Mouse (Mus musculus): Measurements from ENCODE around the gene Trcg1. TPM values are rescaled to one million over a fixed set of nuclear protein-coding genes. Genes with fewer than 3 reads are reported as not detected.

The Trcg1 gene
- polyA plus RNA-seq, 1 experiment from 2014 or later = not detected

- no peak overlapping the region for H3K9ac ChIP-seq (ENCODE audit: low read length)
- DNase-seq (ENCODE audit: low spot score) (no peak), ATAC-seq (replicated peaks; ENCODE audit: low FRiP score) (no peak)
- H3K4me1 ChIP-seq (replicated peaks; ENCODE audit: control insufficient read depth, insufficient read depth, low read length) = peaks cover 5% of the 10 kb centered on the region; the same call in 1 of the 2 replicates
- H3K27ac ChIP-seq (ENCODE audit: low read depth, low read length) = no peak overlapping the region
- H3K36me3 ChIP-seq (ENCODE audit: control insufficient read depth, insufficient read depth, low read length) = no peaks in the 10 kb centered on the region
- H3K4me2 ChIP-seq (ENCODE audit: low read depth, low read length, severe bottlenecking) = no peak overlapping the region
- no peaks in the 10 kb centered on the region for H3K27me3 ChIP-seq (ENCODE audit: control insufficient read depth, insufficient read depth, low read length)
- no peaks in the 10 kb centered on the region for H3K9me3 ChIP-seq (ENCODE audit: control insufficient read depth, low read length)
- 78% methylated on average over 3 of the region's 3 CpGs for WGBS
- no peak overlapping the region for H3K4me3 ChIP-seq (ENCODE audit: low read depth, low read length)
These were observed 46.3 kb downstream of the Trcg1 start for GRCm38 (mm10) chr9:57282686-57283085.

- Histone ChIP-seq H3K4me2 (ENCODE audit: low read depth, low read length, severe bottlenecking) (no peak overlapping the region), H3K27me3 (ENCODE audit: control insufficient read depth, insufficient read depth, low read length) (no peaks in the 10 kb centered on the region), H3K4me3 (ENCODE audit: low read depth, low read length) (no peak overlapping the region), H3K9me3 (ENCODE audit: control insufficient read depth, low read length) (no peaks in the 10 kb centered on the region), H3K27ac (ENCODE audit: low read depth, low read length) (no peak overlapping the region), H3K36me3 (ENCODE audit: control insufficient read depth, insufficient read depth, low read length) (no peaks in the 10 kb centered on the region), H3K4me1 (replicated peaks; ENCODE audit: control insufficient read depth, insufficient read depth, low read length) (peaks cover 5% of the 10 kb centered on the region; the same call in 1 of the 2 replicates), H3K9ac (ENCODE audit: low read length) (no peak overlapping the region)
- no peak for DNase-seq (ENCODE audit: low spot score)
- no peak for ATAC-seq (replicated peaks; ENCODE audit: low FRiP score)
- WGBS = 76% methylated on average over 4 of the region's 4 CpGs
These were observed 47.0 kb downstream of the Trcg1 start for GRCm38 (mm10) chr9:57283311-57283710.

- no peak for ATAC-seq (replicated peaks; ENCODE audit: low FRiP score)
- Histone ChIP-seq H3K4me1 (replicated peaks; ENCODE audit: control insufficient read depth, insufficient read depth, low read length) (no peaks in the 10 kb centered on the region), H3K27me3 (ENCODE audit: control insufficient read depth, insufficient read depth, low read length) (no peaks in the 10 kb centered on the region), H3K9me3 (ENCODE audit: control insufficient read depth, low read length) (no peaks in the 10 kb centered on the region), H3K4me2 (ENCODE audit: low read depth, low read length, severe bottlenecking) (no peak overlapping the region), H3K36me3 (ENCODE audit: control insufficient read depth, insufficient read depth, low read length) (no peaks in the 10 kb centered on the region), H3K9ac (ENCODE audit: low read length) (no peak overlapping the region), H3K27ac (ENCODE audit: low read depth, low read length) (no peak overlapping the region), H3K4me3 (ENCODE audit: low read depth, low read length) (no peak overlapping the region)
- 93% methylated on average over 6 of the region's 6 CpGs for WGBS
- DNase-seq (ENCODE audit: low spot score) = no peak
These were observed 50.8 kb downstream of the Trcg1 start for GRCm38 (mm10) chr9:57287183-57287582.

GRCm38 (mm10) chr9:57294905-57295304 lies 58.5 kb downstream of the Trcg1 start:
- Histone ChIP-seq H3K9me3 (ENCODE audit: control insufficient read depth, low read length) (no peaks in the 10 kb centered on the region), H3K4me2 (ENCODE audit: low read depth, low read length, severe bottlenecking) (no peak overlapping the region), H3K27ac (ENCODE audit: low read depth, low read length) (no peak overlapping the region), H3K36me3 (ENCODE audit: control insufficient read depth, insufficient read depth, low read length) (no peaks in the 10 kb centered on the region), H3K4me1 (replicated peaks; ENCODE audit: control insufficient read depth, insufficient read depth, low read length) (peaks cover 2% of the 10 kb centered on the region; the same call in 1 of the 2 replicates), H3K9ac (ENCODE audit: low read length) (no peak overlapping the region), H3K27me3 (ENCODE audit: control insufficient read depth, insufficient read depth, low read length) (no peaks in the 10 kb centered on the region), H3K4me3 (ENCODE audit: low read depth, low read length) (no peak overlapping the region)
- ATAC-seq (replicated peaks; ENCODE audit: low FRiP score) (no peak), DNase-seq (ENCODE audit: low spot score) (no peak)
- 88% methylated on average over 3 of the region's 3 CpGs for WGBS

GRCm38 (mm10) chr9:57295666-57296065 lies 59.3 kb downstream of the Trcg1 start:
- Histone ChIP-seq H3K36me3 (ENCODE audit: control insufficient read depth, insufficient read depth, low read length) (no peaks in the 10 kb centered on the region), H3K9me3 (ENCODE audit: control insufficient read depth, low read length) (no peaks in the 10 kb centered on the region), H3K4me3 (ENCODE audit: low read depth, low read length) (no peak overlapping the region), H3K4me2 (ENCODE audit: low read depth, low read length, severe bottlenecking) (no peak overlapping the region), H3K9ac (ENCODE audit: low read length) (no peak overlapping the region), H3K4me1 (replicated peaks; ENCODE audit: control insufficient read depth, insufficient read depth, low read length) (peaks cover 2% of the 10 kb centered on the region; the same call in 1 of the 2 replicates), H3K27ac (ENCODE audit: low read depth, low read length) (no peak overlapping the region), H3K27me3 (ENCODE audit: control insufficient read depth, insufficient read depth, low read length) (no peaks in the 10 kb centered on the region)
- DNase-seq (ENCODE audit: low spot score) = no peak
- WGBS = 78% methylated on average over 3 of the region's 3 CpGs
- no peak for ATAC-seq (replicated peaks; ENCODE audit: low FRiP score)

GRCm38 (mm10) chr9:57296277-57296676 lies 59.9 kb downstream of the Trcg1 start:
- Histone ChIP-seq H3K9me3 (ENCODE audit: control insufficient read depth, low read length) (no peaks in the 10 kb centered on the region), H3K27me3 (ENCODE audit: control insufficient read depth, insufficient read depth, low read length) (no peaks in the 10 kb centered on the region), H3K4me1 (replicated peaks; ENCODE audit: control insufficient read depth, insufficient read depth, low read length) (peaks cover 2% of the 10 kb centered on the region; the same call in 1 of the 2 replicates), H3K27ac (ENCODE audit: low read depth, low read length) (no peak overlapping the region), H3K4me2 (ENCODE audit: low read depth, low read length, severe bottlenecking) (no peak overlapping the region), H3K36me3 (ENCODE audit: control insufficient read depth, insufficient read depth, low read length) (no peaks in the 10 kb centered on the region), H3K4me3 (ENCODE audit: low read depth, low read length) (no peak overlapping the region), H3K9ac (ENCODE audit: low read length) (no peak overlapping the region)
- WGBS = 66% methylated on average over 8 of the region's 8 CpGs
- DNase-seq (ENCODE audit: low spot score) (no peak), ATAC-seq (replicated peaks; ENCODE audit: low FRiP score) (no peak)

GRCm38 (mm10) chr9:57297938-57298337 lies 61.6 kb downstream of the Trcg1 start:
- no peak for ATAC-seq (replicated peaks; ENCODE audit: low FRiP score)
- 90% methylated on average over 2 of the region's 2 CpGs for WGBS

More at GRCm38 (mm10) chr9:57297938-57298337, 61.6 kb downstream of the Trcg1 start:
- Histone ChIP-seq H3K9ac (ENCODE audit: low read length) (no peak overlapping the region), H3K36me3 (ENCODE audit: control insufficient read depth, insufficient read depth, low read length) (no peaks in the 10 kb centered on the region), H3K27ac (ENCODE audit: low read depth, low read length) (no peak overlapping the region), H3K4me3 (ENCODE audit: low read depth, low read length) (no peak overlapping the region), H3K4me1 (replicated peaks; ENCODE audit: control insufficient read depth, insufficient read depth, low read length) (peaks cover 2% of the 10 kb centered on the region; the same call in 1 of the 2 replicates), H3K27me3 (ENCODE audit: control insufficient read depth, insufficient read depth, low read length) (no peaks in the 10 kb centered on the region), H3K9me3 (ENCODE audit: control insufficient read depth, low read length) (no peaks in the 10 kb centered on the region), H3K4me2 (ENCODE audit: low read depth, low read length, severe bottlenecking) (no peak overlapping the region)
- no peak for DNase-seq (ENCODE audit: low spot score)

Other genes starting within 250 kb of the Trcg1 start
- 31.8 and 35.5 TPM in 2 replicates for gene Ptpn9, start 241.6 kb upstream of the Trcg1 start, polyA plus RNA-seq (2014; fragmentation: Nextera tagmentation; extraction: Ambion mirVana)
- 63.7 and 71.4 TPM in 2 replicates for gene Sin3a, start 164.5 kb upstream of the Trcg1 start, polyA plus RNA-seq (2014; fragmentation: Nextera tagmentation; extraction: Ambion mirVana)
- 37.6 and 41.3 TPM in 2 replicates for gene Man2c1, start 105.9 kb upstream of the Trcg1 start, polyA plus RNA-seq (2014; fragmentation: Nextera tagmentation; extraction: Ambion mirVana)
- gene Neil1, start 88.3 kb upstream of the Trcg1 start, polyA plus RNA-seq (2014; fragmentation: Nextera tagmentation; extraction: Ambion mirVana) = 5.2 and 5.4 TPM in 2 replicates
- gene Commd4, start 78.2 kb upstream of the Trcg1 start, polyA plus RNA-seq (2014; fragmentation: Nextera tagmentation; extraction: Ambion mirVana) = 87.1 and 99.0 TPM in 2 replicates
- 12.5 TPM in 2 replicates for gene 1700017B05Rik, start 26.1 kb downstream of the Trcg1 start, polyA plus RNA-seq (2014; fragmentation: Nextera tagmentation; extraction: Ambion mirVana)
- 26.5 and 29.5 TPM in 2 replicates for gene Ppcdc, start 203.6 kb downstream of the Trcg1 start, polyA plus RNA-seq (2014; fragmentation: Nextera tagmentation; extraction: Ambion mirVana)
- 15.5 and 17.4 TPM in 2 replicates for gene Scamp5, start 231.5 kb downstream of the Trcg1 start, polyA plus RNA-seq (2014; fragmentation: Nextera tagmentation; extraction: Ambion mirVana)